Mouse (Mus musculus): ENCODE measurements at regions not wholly inside any gene's neighbourhood (a gene's known extent, or its start where the extent isn't known, plus 50 kb on each side); places are given as distances from the start of the nearest gene placed in this dataset.
A peak's percentile ranks its signal among the peaks of the same experiment; 100 is the strongest.

GRCm38 (mm10) chr15:28560035-28560434 is 356.5 kb downstream of the Dnah5 start:
- no peaks in the 10 kb centered on the region for H3K36me3 ChIP-seq
- H3K27me3 ChIP-seq, result no peaks in the 10 kb centered on the region
- ATAC-seq (ENCODE audit: low FRiP score, low read depth), result no peak
- H3K4me2 ChIP-seq (replicated peaks), result no peak overlapping the region
- 90% methylated on average over 1 of the region's 1 CpGs for WGBS
- H3K9ac ChIP-seq (replicated peaks), result no peak overlapping the region
- no peak overlapping the region for H3K27ac ChIP-seq (replicated peaks)
- no peaks in the 10 kb centered on the region for H3K4me1 ChIP-seq
- H3K4me3 ChIP-seq, result no peak overlapping the region
- H3K9me3 ChIP-seq, result no peaks in the 10 kb centered on the region

- Histone ChIP-seq H3K4me1 (no peaks in the 10 kb centered on the region), H3K36me3 (no peaks in the 10 kb centered on the region), H3K9ac (replicated peaks) (no peak overlapping the region), H3K27me3 (no peaks in the 10 kb centered on the region), H3K27ac (replicated peaks) (no peak overlapping the region), H3K9me3 (no peaks in the 10 kb centered on the region), H3K4me3 (no peak overlapping the region), H3K4me2 (replicated peaks) (no peak overlapping the region)
- ATAC-seq (ENCODE audit: low FRiP score, low read depth), result no peak
Measured at GRCm38 (mm10) chr15:28595294-28595693, 391.7 kb downstream of the Dnah5 start.

- H3K36me3 ChIP-seq, result no peaks in the 10 kb centered on the region
- no peak overlapping the region for H3K27ac ChIP-seq (replicated peaks)
- H3K9ac ChIP-seq (replicated peaks), result no peak overlapping the region
- H3K4me1 ChIP-seq, result no peaks in the 10 kb centered on the region
- no peaks in the 10 kb centered on the region for H3K9me3 ChIP-seq
- H3K27me3 ChIP-seq, result no peaks in the 10 kb centered on the region
- H3K4me2 ChIP-seq (replicated peaks), result no peak overlapping the region
- ATAC-seq (ENCODE audit: low FRiP score, low read depth), result no peak
- 71% methylated on average over 4 of the region's 4 CpGs for WGBS
- H3K4me3 ChIP-seq, result no peak overlapping the region
Measured at GRCm38 (mm10) chr15:28595725-28596124, 392.2 kb downstream of the Dnah5 start.

GRCm38 (mm10) chr15:28600132-28600531 is 396.6 kb downstream of the Dnah5 start:
- Histone ChIP-seq H3K4me2 (replicated peaks) (no peak overlapping the region), H3K36me3 (no peaks in the 10 kb centered on the region), H3K27me3 (no peaks in the 10 kb centered on the region), H3K4me3 (no peak overlapping the region), H3K9ac (replicated peaks) (no peak overlapping the region), H3K27ac (replicated peaks) (no peak overlapping the region), H3K9me3 (no peaks in the 10 kb centered on the region), H3K4me1 (no peaks in the 10 kb centered on the region)
- WGBS, result 77% methylated on average over 5 of the region's 5 CpGs
- ATAC-seq (ENCODE audit: low FRiP score, low read depth), result no peak

GRCm38 (mm10) chr15:28615662-28616061 is 412.1 kb downstream of the Dnah5 start:
- H3K9ac ChIP-seq (replicated peaks), result no peak overlapping the region
- H3K4me3 ChIP-seq, result no peak overlapping the region
- 88% methylated on average over 3 of the region's 3 CpGs for WGBS
- ATAC-seq (ENCODE audit: low FRiP score, low read depth), result no peak
- no peaks in the 10 kb centered on the region for H3K36me3 ChIP-seq
- no peak overlapping the region for H3K27ac ChIP-seq (replicated peaks)
- no peaks in the 10 kb centered on the region for H3K27me3 ChIP-seq
- H3K9me3 ChIP-seq, result no peaks in the 10 kb centered on the region
- H3K4me1 ChIP-seq, result no peaks in the 10 kb centered on the region
- no peak overlapping the region for H3K4me2 ChIP-seq (replicated peaks)

- Histone ChIP-seq H3K36me3 (no peaks in the 10 kb centered on the region), H3K9ac (replicated peaks) (no peak overlapping the region), H3K9me3 (no peaks in the 10 kb centered on the region), H3K4me2 (replicated peaks) (no peak overlapping the region), H3K27ac (replicated peaks) (no peak overlapping the region), H3K4me1 (peaks cover 5% of the 10 kb centered on the region), H3K27me3 (peaks cover 15% of the 10 kb centered on the region), H3K4me3 (no peak overlapping the region)
- ATAC-seq (ENCODE audit: low FRiP score, low read depth), result peak; percentile 74
- WGBS, result 10% methylated on average over 3 of the region's 3 CpGs
Measured at GRCm38 (mm10) chr15:28640349-28640748, 436.8 kb downstream of the Dnah5 start.

- H3K27me3 ChIP-seq, result peaks cover 21% of the 10 kb centered on the region
- peak; percentile 67 for ATAC-seq (ENCODE audit: low FRiP score, low read depth)
- H3K4me2 ChIP-seq (replicated peaks), result no peak overlapping the region
- 0% methylated on average over 1 of the region's 1 CpGs for WGBS
- H3K4me3 ChIP-seq, result no peak overlapping the region
- H3K27ac ChIP-seq (replicated peaks), result no peak overlapping the region
- H3K9ac ChIP-seq (replicated peaks), result no peak overlapping the region
- peaks cover 7% of the 10 kb centered on the region for H3K4me1 ChIP-seq
- H3K9me3 ChIP-seq, result no peaks in the 10 kb centered on the region
- no peaks in the 10 kb centered on the region for H3K36me3 ChIP-seq
Measured at GRCm38 (mm10) chr15:28645122-28645521, 441.6 kb downstream of the Dnah5 start.

GRCm38 (mm10) chr15:28653996-28654395 is 450.4 kb downstream of the Dnah5 start:
- 72% methylated on average over 3 of the region's 3 CpGs for WGBS
- Histone ChIP-seq H3K27ac (replicated peaks) (no peak overlapping the region), H3K4me1 (no peaks in the 10 kb centered on the region)

GRCm38 (mm10) chr15:28663847-28664602 is 460.5 kb downstream of the Dnah5 start:
- 87% methylated on average over 6 of the region's 6 CpGs for WGBS
- H3K27me3 ChIP-seq, result no peaks in the 10 kb centered on the region
- no peak overlapping the region for H3K9ac ChIP-seq (replicated peaks)
- H3K36me3 ChIP-seq, result no peaks in the 10 kb centered on the region
- no peak overlapping the region for H3K27ac ChIP-seq (replicated peaks)
- H3K4me1 ChIP-seq, result no peaks in the 10 kb centered on the region
- H3K4me2 ChIP-seq (replicated peaks), result no peak overlapping the region
- no peak overlapping the region for H3K4me3 ChIP-seq
- no peaks in the 10 kb centered on the region for H3K9me3 ChIP-seq
- ATAC-seq (ENCODE audit: low FRiP score, low read depth), result 0 out of 2 replicates have a peak, but pooled peaks have one; percentile 41

More at GRCm38 (mm10) chr15:28653996-28654395, 450.4 kb downstream of the Dnah5 start:
- Histone ChIP-seq H3K9ac (replicated peaks) (no peak overlapping the region), H3K4me2 (replicated peaks) (no peak overlapping the region), H3K36me3 (no peaks in the 10 kb centered on the region), H3K9me3 (no peaks in the 10 kb centered on the region), H3K4me3 (no peak overlapping the region), H3K27me3 (no peaks in the 10 kb centered on the region)
- ATAC-seq (ENCODE audit: low FRiP score, low read depth), result no peak

Measured in midbrain, embryonic 12.5 days (tissue).